In genomic region chr14:18463230-18463873, GRCm38 (mm10) we compare ENCODE assay signal across 16 mouse cellular contexts.
DNase-seq lines count a peak whose midpoint lies in the region; ATAC-seq and TF ChIP-seq lines count a peak whose summit lies in the region.
"Had no signal": no experiment of that assay in that cellular context is flagged by ENCODE, and none has a peak within 500 bp of the region (broad histone marks: within the 10 kb centered on the region; RNA-seq: fewer than 3 reads in every experiment).

No protein-coding gene starts in this region.

- no peak for TF ChIP-seq POLR2A in heart, adult 2 months (IDR thresholded peaks at IDR 0.05; ENCODE audit: insufficient read depth, low read depth, low read length)

- no peaks in the 10 kb centered on the region for H3K36me3 ChIP-seq in heart, embryonic 10.5 days
- no peaks in the 10 kb centered on the region for H3K36me3 ChIP-seq in heart, adult 2 months (ENCODE audit: control insufficient read depth, insufficient read depth, low read length)
- H3K36me3 ChIP-seq: liver, embryonic 15.5 days had no signal

- 0 out of 2 replicates have a peak overlapping the region, but pooled peaks have one; percentile 18 for H3K4me3 ChIP-seq in heart, embryonic 10.5 days
- H3K4me3 ChIP-seq in heart, adult 2 months, result no peak overlapping the region
- peak overlapping the region; percentile 16; the same call in 1 of the 2 replicates for H3K4me3 ChIP-seq in layer of hippocampus, adult 2 months
- H3K4me3 ChIP-seq: liver, embryonic 15.5 days had no signal

- DNase-seq in heart, embryonic 10.5 days (ENCODE audit: low spot score), result no peak
- no peak for DNase-seq in heart, adult 2 months
- no peak for DNase-seq in layer of hippocampus, adult 2 months (ENCODE audit: low spot score in 2 of 2)
- no peak for DNase-seq in layer of hippocampus, adult 18-20 months (ENCODE audit: low spot score in 2 of 2)
- peak; percentile 15 for DNase-seq in right cerebral cortex, postnatal 4 days
- DNase-seq in right cerebral cortex, postnatal 14 days, result no peak
- DNase-seq in spleen, postnatal 10 days (ENCODE audit: low spot score in 2 of 2), result no peak
- DNase-seq: adrenal gland, postnatal 25 days; B cell, adult 2 months; cerebellum, adult 2 months; kidney, postnatal 25 days; thymus, postnatal 14 days had no signal

- H3K27ac ChIP-seq in heart, embryonic 10.5 days, result no peak overlapping the region
- H3K27ac ChIP-seq in heart, adult 2 months, result no peak overlapping the region
- no peak overlapping the region for H3K27ac ChIP-seq in layer of hippocampus, adult 2 months
- H3K27ac ChIP-seq: liver, embryonic 15.5 days had no signal

- WGBS in heart, embryonic 10.5 days, result 29% methylated on average over 14 of the region's 14 CpGs
- WGBS in heart, adult 2 months, result 40% methylated on average over 14 of the region's 14 CpGs

- no peaks in the 10 kb centered on the region for H3K27me3 ChIP-seq in heart, embryonic 10.5 days (ENCODE audit: insufficient read depth, poor library complexity, severe bottlenecking)
- H3K27me3 ChIP-seq in heart, adult 2 months (ENCODE audit: control insufficient read depth, insufficient read depth, low read length), result no peaks in the 10 kb centered on the region
- H3K27me3 ChIP-seq: liver, embryonic 15.5 days; Patski had no signal

- no peaks in the 10 kb centered on the region for H3K79me2 ChIP-seq in heart, adult 2 months (replicated peaks; ENCODE audit: control insufficient read depth, insufficient read depth, low read length)

- no peak for ATAC-seq in frontal cortex, adult (ENCODE audit: low TSS enrichment)
- ATAC-seq: inflammation-experienced regulatory T-cells, adult 6 months had no signal

- H3K9me3 ChIP-seq in heart, embryonic 10.5 days, result no peaks in the 10 kb centered on the region
- H3K9me3 ChIP-seq: liver, embryonic 15.5 days had no signal

- no peak overlapping the region for H3K9ac ChIP-seq in heart, adult 2 months (ENCODE audit: low read depth, low read length)
- H3K9ac ChIP-seq: liver, embryonic 15.5 days had no signal

- no peak for TF ChIP-seq EP300 in heart, adult 2 months (IDR thresholded peaks at IDR 0.05; ENCODE audit: insufficient read depth, low read depth, low read length)

- no peak for TF ChIP-seq CTCF in heart, adult 2 months (IDR thresholded peaks at IDR 0.05)
- TF ChIP-seq CTCF in layer of hippocampus, adult 2 months (conservative IDR thresholded peaks at IDR 0.05), result no peak

- H3K4me1 ChIP-seq in heart, embryonic 10.5 days, result no peaks in the 10 kb centered on the region
- H3K4me1 ChIP-seq in heart, adult 2 months (ENCODE audit: control insufficient read depth, insufficient read depth, low read length), result no peaks in the 10 kb centered on the region; the same call in 1 of the 2 replicates
- H3K4me1 ChIP-seq: liver, embryonic 15.5 days had no signal

- intact Hi-C loops in heart, adult 2 months (cut with DNase I), result no loop called here
